ENCODE assay signal across 8 mouse cellular contexts in the genomic region with DNA sequence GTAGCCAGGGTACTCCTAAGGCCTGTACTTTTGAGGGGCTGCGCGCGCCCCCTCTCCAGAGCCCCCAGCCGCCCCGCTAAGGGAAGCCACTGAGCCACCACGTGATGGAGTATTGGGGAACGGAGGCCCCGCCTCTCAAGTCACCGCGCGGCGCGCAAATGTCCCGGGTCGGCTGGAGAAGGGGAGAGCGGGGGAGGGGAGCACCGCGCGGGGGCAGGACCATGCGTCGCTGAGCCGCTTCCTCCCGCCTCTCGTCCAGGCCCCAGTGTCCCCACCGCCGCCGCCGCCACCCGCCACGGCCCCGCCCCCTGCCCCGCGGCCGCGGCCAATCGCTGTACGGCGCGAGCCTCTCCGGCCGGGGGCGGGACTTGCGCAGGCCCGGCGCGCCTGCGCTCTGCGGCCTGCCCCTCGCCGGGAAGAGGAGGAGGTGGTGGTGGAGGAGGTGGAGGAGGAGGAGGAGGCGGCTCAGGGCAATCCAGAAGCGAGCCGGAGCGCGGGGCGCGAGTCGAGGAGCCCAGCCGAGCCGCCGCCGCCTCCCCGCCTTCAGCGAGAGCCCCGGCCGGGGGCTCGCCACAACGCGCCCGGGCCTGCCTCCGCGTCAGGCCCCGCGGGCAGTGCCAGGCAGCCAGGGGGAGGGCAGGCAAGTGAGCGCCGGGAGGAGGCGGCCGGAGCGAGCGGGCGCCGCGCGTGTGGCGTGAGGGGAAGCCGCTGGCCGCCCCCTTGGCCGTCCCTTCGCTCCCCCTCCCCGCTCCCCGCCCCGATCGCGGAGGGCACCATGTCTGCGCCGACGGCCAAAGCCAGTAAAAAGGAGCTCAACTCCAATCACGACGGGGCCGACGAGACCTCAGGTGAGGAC. TPM values are rescaled to one million over a fixed set of nuclear protein-coding genes. Genes with fewer than 3 reads are reported as not detected.
DNase-seq lines count a peak whose midpoint lies in the region; ATAC-seq and TF ChIP-seq lines count a peak whose summit lies in the region.

No protein-coding gene starts in this region.

- H3K27me3 ChIP-seq in ES-Bruce4 (ENCODE audit: control insufficient read depth, insufficient read depth, low read length, poor library complexity, severe bottlenecking), result no peaks in the 10 kb centered on the region
- H3K27me3 ChIP-seq in forebrain, embryonic 12.5 days, result no peaks in the 10 kb centered on the region
- H3K27me3 ChIP-seq in heart, postnatal 0 days (ENCODE audit: control insufficient read depth, insufficient read depth, low read length), result no peaks in the 10 kb centered on the region
- H3K27me3 ChIP-seq in liver, embryonic 16.5 days (ENCODE audit: control insufficient read depth, insufficient read depth, low read depth, low read length), result no peaks in the 10 kb centered on the region
- H3K27me3 ChIP-seq in neural tube, embryonic 12.5 days (replicated peaks), result no peaks in the 10 kb centered on the region
- H3K27me3 ChIP-seq in stomach, postnatal 0 days (ENCODE audit: control insufficient read depth, insufficient read depth, low read length), result no peaks in the 10 kb centered on the region

- peak overlapping the region; percentile 100 for H3K9ac ChIP-seq in ES-Bruce4 (ENCODE audit: low read depth, poor library complexity, severe bottlenecking)
- peak overlapping the region; percentile 100 for H3K9ac ChIP-seq in forebrain, embryonic 12.5 days
- peak overlapping the region; percentile 91 for H3K9ac ChIP-seq in heart, postnatal 0 days (replicated peaks; ENCODE audit: low read depth, low read length)
- H3K9ac ChIP-seq in liver, embryonic 16.5 days (ENCODE audit: low read depth, low read length), result peak overlapping the region; percentile 92
- peak overlapping the region; percentile 99 for H3K9ac ChIP-seq in neural tube, embryonic 12.5 days
- peak overlapping the region; percentile 92 for H3K9ac ChIP-seq in stomach, postnatal 0 days (ENCODE audit: low read length)

- WGBS in forebrain, embryonic 12.5 days, result under 1% methylated on average over 80 of the region's 101 CpGs
- 0% methylated on average over 41 of the region's 101 CpGs for WGBS in heart, postnatal 0 days
- WGBS in liver, embryonic 16.5 days (ENCODE audit: insufficient replicate concordance), result under 1% methylated on average over 85 of the region's 101 CpGs
- under 1% methylated on average over 81 of the region's 101 CpGs for WGBS in neural tube, embryonic 12.5 days
- under 1% methylated on average over 47 of the region's 101 CpGs for WGBS in stomach, postnatal 0 days

- peak overlapping the region; percentile 80 for H3K4me2 ChIP-seq in forebrain, embryonic 12.5 days
- peak overlapping the region; percentile 92 for H3K4me2 ChIP-seq in heart, postnatal 0 days (ENCODE audit: low read depth, low read length)
- peak overlapping the region; percentile 91 for H3K4me2 ChIP-seq in liver, embryonic 16.5 days (ENCODE audit: low read depth, low read length)
- peak overlapping the region; percentile 76 for H3K4me2 ChIP-seq in neural tube, embryonic 12.5 days (replicated peaks)
- peak overlapping the region; percentile 81 for H3K4me2 ChIP-seq in stomach, postnatal 0 days (replicated peaks; ENCODE audit: low read depth)

- no peak for TF ChIP-seq EP300 in ES-Bruce4 (IDR thresholded peaks at IDR 0.05; ENCODE audit: insufficient read depth, low read depth, low read length)
- no peak for TF ChIP-seq EP300 in heart, postnatal 0 days (IDR thresholded peaks at IDR 0.05; ENCODE audit: low read depth)
- no peak for TF ChIP-seq EP300 in stomach, postnatal 0 days (optimal IDR thresholded peaks at IDR 0.05)

- no peaks in the 10 kb centered on the region for H3K4me1 ChIP-seq in ES-Bruce4 (ENCODE audit: control insufficient read depth, insufficient read depth, low read length)
- peaks cover 51% of the 10 kb centered on the region for H3K4me1 ChIP-seq in forebrain, embryonic 12.5 days
- peaks cover 16% of the 10 kb centered on the region for H3K4me1 ChIP-seq in heart, postnatal 0 days (ENCODE audit: control insufficient read depth, insufficient read depth)
- H3K4me1 ChIP-seq in liver, embryonic 16.5 days (ENCODE audit: control insufficient read depth, low read depth, low read length), result peaks cover 43% of the 10 kb centered on the region
- H3K4me1 ChIP-seq in neural tube, embryonic 12.5 days, result peaks cover 38% of the 10 kb centered on the region
- peaks cover 2% of the 10 kb centered on the region; the same call in 1 of the 2 replicates for H3K4me1 ChIP-seq in stomach, postnatal 0 days (replicated peaks; ENCODE audit: control insufficient read depth, insufficient read depth)

- peak overlapping the region; percentile 94 for H3K4me3 ChIP-seq in ES-Bruce4 (ENCODE audit: low read depth, low read length)
- peak overlapping the region; percentile 98 for H3K4me3 ChIP-seq in forebrain, embryonic 12.5 days (replicated peaks)
- H3K4me3 ChIP-seq in heart, postnatal 0 days (ENCODE audit: low read depth, low read length), result peak overlapping the region; percentile 98
- peak overlapping the region; percentile 98 for H3K4me3 ChIP-seq in liver, embryonic 16.5 days (ENCODE audit: low read depth, low read length)
- H3K4me3 ChIP-seq in neural tube, embryonic 12.5 days, result peak overlapping the region; percentile 100
- peak overlapping the region; percentile 62 for H3K4me3 ChIP-seq in stomach, postnatal 0 days (ENCODE audit: low read depth, low read length)

- peak; percentile 8 for TF ChIP-seq POLR2A in ES-Bruce4 (IDR thresholded peaks at IDR 0.05; ENCODE audit: insufficient read depth, low read length)

- DNase-seq in c-Kit-positive CD71-positive TER-119-positive erythroid progenitor cells, embryonic 14.5 days (ENCODE audit: low spot score), result peak; percentile 88
- DNase-seq in heart, postnatal 0 days (ENCODE audit: low spot score), result peak; percentile 98
- peak; percentile 97 to 98 for DNase-seq in kidney, postnatal 4 days
- peak; percentile 97 for DNase-seq in stomach, postnatal 0 days (ENCODE audit: low spot score)

- TF ChIP-seq CTCF in ES-Bruce4 (IDR thresholded peaks at IDR 0.05; ENCODE audit: low read depth, low read length), result no peak
- peak; percentile 4; the same call in 1 of the 2 replicates for TF ChIP-seq CTCF in heart, postnatal 0 days (IDR thresholded peaks at IDR 0.05; ENCODE audit: low read depth)
- no peak; the same call in 1 of the 2 replicates for TF ChIP-seq CTCF in stomach, postnatal 0 days (IDR thresholded peaks at IDR 0.05; ENCODE audit: low read depth)

- ATAC-seq in forebrain, embryonic 12.5 days (ENCODE audit: low FRiP score), result peak; percentile 93
- ATAC-seq in heart, postnatal 0 days (ENCODE audit: insufficient read depth, low read depth), result peak; percentile 95
- ATAC-seq in liver, embryonic 16.5 days (ENCODE audit: low read depth), result peak; percentile 91
- ATAC-seq in neural tube, embryonic 12.5 days (ENCODE audit: low FRiP score, low read depth), result peak; percentile 91
- peak; percentile 93 for ATAC-seq in stomach, postnatal 0 days (ENCODE audit: low FRiP score, low TSS enrichment)

- H3K9me3 ChIP-seq in ES-Bruce4 (replicated peaks; ENCODE audit: control insufficient read depth, insufficient read depth, low read length, poor library complexity, severe bottlenecking), result no peaks in the 10 kb centered on the region
- no peaks in the 10 kb centered on the region for H3K9me3 ChIP-seq in forebrain, embryonic 12.5 days
- H3K9me3 ChIP-seq in heart, postnatal 0 days (replicated peaks; ENCODE audit: control insufficient read depth, low read length), result no peaks in the 10 kb centered on the region
- no peaks in the 10 kb centered on the region for H3K9me3 ChIP-seq in liver, embryonic 16.5 days (replicated peaks; ENCODE audit: control insufficient read depth, low read length)
- no peaks in the 10 kb centered on the region for H3K9me3 ChIP-seq in neural tube, embryonic 12.5 days
- no peaks in the 10 kb centered on the region for H3K9me3 ChIP-seq in stomach, postnatal 0 days (ENCODE audit: control insufficient read depth, low read length)

- peak overlapping the region; percentile 91 for H3K27ac ChIP-seq in ES-Bruce4 (ENCODE audit: insufficient read depth, low read length)
- peak overlapping the region; percentile 100 for H3K27ac ChIP-seq in forebrain, embryonic 12.5 days
- peak overlapping the region; percentile 99 for H3K27ac ChIP-seq in heart, postnatal 0 days (ENCODE audit: low read depth)
- H3K27ac ChIP-seq in liver, embryonic 16.5 days (ENCODE audit: low read length), result peak overlapping the region; percentile 94
- H3K27ac ChIP-seq in neural tube, embryonic 12.5 days, result peak overlapping the region; percentile 98
- peak overlapping the region; percentile 99 for H3K27ac ChIP-seq in stomach, postnatal 0 days (replicated peaks)

- peaks cover 50% of the 10 kb centered on the region for H3K36me3 ChIP-seq in ES-Bruce4 (ENCODE audit: control insufficient read depth, insufficient read depth, low read length, poor library complexity, severe bottlenecking)
- peaks cover 28% of the 10 kb centered on the region for H3K36me3 ChIP-seq in forebrain, embryonic 12.5 days (replicated peaks)
- peaks cover 24% of the 10 kb centered on the region for H3K36me3 ChIP-seq in heart, postnatal 0 days (replicated peaks; ENCODE audit: control insufficient read depth, insufficient read depth, low read length)
- H3K36me3 ChIP-seq in liver, embryonic 16.5 days (ENCODE audit: control insufficient read depth, insufficient read depth), result peaks cover 19% of the 10 kb centered on the region
- H3K36me3 ChIP-seq in neural tube, embryonic 12.5 days, result peaks cover 25% of the 10 kb centered on the region
- H3K36me3 ChIP-seq in stomach, postnatal 0 days (ENCODE audit: control insufficient read depth, insufficient read depth, low read length), result no peaks in the 10 kb centered on the region

RNA-seq across cellular contexts. Expression of a gene that starts 9.1 kb away (rescaled TPM):
- 1,058 and 1,233 TPM in 2 replicates for polyA plus RNA-seq in ES-Bruce4 (2011; ENCODE audit: insufficient read depth, insufficient read length, low read depth, missing spikeins)
- polyA plus RNA-seq in forebrain, embryonic 12.5 days (2016; fragmentation: Nextera tagmentation; extraction: Ambion mirVana), result 774 and 776 TPM in 2 replicates
- 103 and 123 TPM in 2 replicates for total RNA-seq in heart, postnatal 0 days (2014; rRNA removed; ENCODE audit: low replicate concordance)
- polyA plus RNA-seq in heart, postnatal 0 days (2015; fragmentation: Nextera tagmentation; extraction: Ambion mirVana), result 131 and 139 TPM in 2 replicates
- 117 and 130 TPM in 2 replicates for polyA plus RNA-seq in liver, embryonic 16.5 days (2015; fragmentation: Nextera tagmentation; extraction: Ambion mirVana)
- polyA plus RNA-seq in neural tube, embryonic 12.5 days (2016; fragmentation: Nextera tagmentation; extraction: Ambion mirVana), result 572 and 583 TPM in 2 replicates
- polyA plus RNA-seq in stomach, postnatal 0 days (2015; fragmentation: Nextera tagmentation; extraction: Ambion mirVana), result 202 and 206 TPM in 2 replicates

RNA-seq across cellular contexts. Expression of a gene that starts 11.2 kb away (rescaled TPM):
- 15.2 and 17.2 TPM in 2 replicates for polyA plus RNA-seq in ES-Bruce4 (2011; ENCODE audit: insufficient read depth, insufficient read length, low read depth, missing spikeins)
- 10.3 TPM in 2 replicates for polyA plus RNA-seq in forebrain, embryonic 12.5 days (2016; fragmentation: Nextera tagmentation; extraction: Ambion mirVana)
- 13.9 and 18.9 TPM in 2 replicates for total RNA-seq in heart, postnatal 0 days (2014; rRNA removed; ENCODE audit: low replicate concordance)
- polyA plus RNA-seq in heart, postnatal 0 days (2015; fragmentation: Nextera tagmentation; extraction: Ambion mirVana), result 5.7 and 6.0 TPM in 2 replicates
- 2.1 and 2.3 TPM in 2 replicates for polyA plus RNA-seq in liver, embryonic 16.5 days (2015; fragmentation: Nextera tagmentation; extraction: Ambion mirVana)
- polyA plus RNA-seq in neural tube, embryonic 12.5 days (2016; fragmentation: Nextera tagmentation; extraction: Ambion mirVana), result 6.4 and 6.9 TPM in 2 replicates
- polyA plus RNA-seq in stomach, postnatal 0 days (2015; fragmentation: Nextera tagmentation; extraction: Ambion mirVana), result 3.0 and 3.1 TPM in 2 replicates

RNA-seq across cellular contexts. Expression of a gene that starts 17.6 kb away (rescaled TPM):
- polyA plus RNA-seq in ES-Bruce4 (2011; ENCODE audit: insufficient read depth, insufficient read length, low read depth, missing spikeins), result 20.6 and 22.2 TPM in 2 replicates
- 42.3 and 42.5 TPM in 2 replicates for polyA plus RNA-seq in forebrain, embryonic 12.5 days (2016; fragmentation: Nextera tagmentation; extraction: Ambion mirVana)
- 26.2 and 30.1 TPM in 2 replicates for total RNA-seq in heart, postnatal 0 days (2014; rRNA removed; ENCODE audit: low replicate concordance)
- polyA plus RNA-seq in heart, postnatal 0 days (2015; fragmentation: Nextera tagmentation; extraction: Ambion mirVana), result 17.3 and 17.6 TPM in 2 replicates
- polyA plus RNA-seq in liver, embryonic 16.5 days (2015; fragmentation: Nextera tagmentation; extraction: Ambion mirVana), result 5.3 and 5.7 TPM in 2 replicates
- polyA plus RNA-seq in neural tube, embryonic 12.5 days (2016; fragmentation: Nextera tagmentation; extraction: Ambion mirVana), result 37.4 and 41.4 TPM in 2 replicates
- 10.9 and 13.2 TPM in 2 replicates for polyA plus RNA-seq in stomach, postnatal 0 days (2015; fragmentation: Nextera tagmentation; extraction: Ambion mirVana)

RNA-seq across cellular contexts. Expression of a gene that starts 27.2 kb away (rescaled TPM):
- polyA plus RNA-seq in ES-Bruce4 (2011; ENCODE audit: insufficient read depth, insufficient read length, low read depth, missing spikeins), result 39.0 and 41.2 TPM in 2 replicates
- polyA plus RNA-seq in forebrain, embryonic 12.5 days (2016; fragmentation: Nextera tagmentation; extraction: Ambion mirVana), result 22.9 TPM in 2 replicates
- total RNA-seq in heart, postnatal 0 days (2014; rRNA removed; ENCODE audit: low replicate concordance), result 15.5 and 27.4 TPM in 2 replicates
- 19.9 and 21.1 TPM in 2 replicates for polyA plus RNA-seq in heart, postnatal 0 days (2015; fragmentation: Nextera tagmentation; extraction: Ambion mirVana)
- polyA plus RNA-seq in liver, embryonic 16.5 days (2015; fragmentation: Nextera tagmentation; extraction: Ambion mirVana), result 17.6 and 18.7 TPM in 2 replicates
- polyA plus RNA-seq in neural tube, embryonic 12.5 days (2016; fragmentation: Nextera tagmentation; extraction: Ambion mirVana), result 25.3 and 27.9 TPM in 2 replicates
- polyA plus RNA-seq in stomach, postnatal 0 days (2015; fragmentation: Nextera tagmentation; extraction: Ambion mirVana), result 27.7 and 27.8 TPM in 2 replicates

RNA-seq across cellular contexts. Expression of a gene that starts 58.1 kb away (rescaled TPM):
- 33.8 and 35.1 TPM in 2 replicates for polyA plus RNA-seq in ES-Bruce4 (2011; ENCODE audit: insufficient read depth, insufficient read length, low read depth, missing spikeins)
- 9.2 and 9.5 TPM in 2 replicates for polyA plus RNA-seq in forebrain, embryonic 12.5 days (2016; fragmentation: Nextera tagmentation; extraction: Ambion mirVana)
- 31.2 and 32.4 TPM in 2 replicates for total RNA-seq in heart, postnatal 0 days (2014; rRNA removed; ENCODE audit: low replicate concordance)
- 3.7 and 4.1 TPM in 2 replicates for polyA plus RNA-seq in heart, postnatal 0 days (2015; fragmentation: Nextera tagmentation; extraction: Ambion mirVana)
- 2.3 and 2.5 TPM in 2 replicates for polyA plus RNA-seq in liver, embryonic 16.5 days (2015; fragmentation: Nextera tagmentation; extraction: Ambion mirVana)
- 10.6 and 11.1 TPM in 2 replicates for polyA plus RNA-seq in neural tube, embryonic 12.5 days (2016; fragmentation: Nextera tagmentation; extraction: Ambion mirVana)
- 2.9 and 3.1 TPM in 2 replicates for polyA plus RNA-seq in stomach, postnatal 0 days (2015; fragmentation: Nextera tagmentation; extraction: Ambion mirVana)

Comparison
In these comparisons a context has a peak if more than half of its experiments do, and no peak if none do; other contexts are left out.
1. Peak in every context shown above with its lines: DNase-seq, ATAC-seq, H3K4me3 ChIP-seq and H3K27ac ChIP-seq.